Mouse (Mus musculus) cerebellum, postnatal 10 days (tissue): Measurements from ENCODE around the gene Mblac2.

Source experiments
- DNase-seq, 2 experiments: peaks; one replicate each; pipeline ENCODE4 v3.0.0; 2021; ENCODE audit warnings: mixed read lengths in 2 of 2

Gene Mblac2

GRCm38 (mm10) chr13:81740898-81741297, 29.8 kb downstream of the Mblac2 start:
- no peak for DNase-seq

- DNase-seq, result no peak
Observed at GRCm38 (mm10) chr13:81743391-81744091, 32.4 kb downstream of the Mblac2 start.

GRCm38 (mm10) chr13:81744092-81744396, 32.9 kb downstream of the Mblac2 start:
- DNase-seq, result no peak

- no peak for DNase-seq
Observed at GRCm38 (mm10) chr13:81754878-81755277, 43.7 kb downstream of the Mblac2 start.

- no peak for DNase-seq
Observed at GRCm38 (mm10) chr13:81755324-81755723, 44.2 kb downstream of the Mblac2 start.

- DNase-seq, result no peak
Observed at GRCm38 (mm10) chr13:81757058-81757660, 46.0 kb downstream of the Mblac2 start.

- DNase-seq, result peak; percentile 66 to 76
Observed at GRCm38 (mm10) chr13:81760379-81760778, 49.2 kb downstream of the Mblac2 start.

- DNase-seq, result peak; percentile 48 to 70
Observed at GRCm38 (mm10) chr13:81761566-81762186, 50.5 kb downstream of the Mblac2 start.

GRCm38 (mm10) chr13:81764173-81764572, 53.0 kb downstream of the Mblac2 start:
- DNase-seq, result no peak

- peak; percentile 89 to 92 for DNase-seq
Observed at GRCm38 (mm10) chr13:81767038-81767659, 56.0 kb downstream of the Mblac2 start.

GRCm38 (mm10) chr13:81776217-81776616, 65.1 kb downstream of the Mblac2 start:
- DNase-seq, result no peak

- no peak for DNase-seq
Observed at GRCm38 (mm10) chr13:81782475-81782874, 71.3 kb downstream of the Mblac2 start.

GRCm38 (mm10) chr13:81782971-81783404, 71.8 kb downstream of the Mblac2 start, which contains the start of gene Cetn3:
Cetn3 (plus strand) TSS chr13:81783077.
- DNase-seq, result peak; percentile 95

- DNase-seq, result peak; percentile 99
Observed at GRCm38 (mm10) chr13:81783405-81784342, 72.5 kb downstream of the Mblac2 start.

- peak; percentile 19 to 36 for DNase-seq
Observed at GRCm38 (mm10) chr13:81785766-81786480, 74.8 kb downstream of the Mblac2 start.

GRCm38 (mm10) chr13:81790160-81790559, 79.0 kb downstream of the Mblac2 start:
- DNase-seq, result no peak

- no peak for DNase-seq
Observed at GRCm38 (mm10) chr13:81791861-81792260, 80.7 kb downstream of the Mblac2 start.

GRCm38 (mm10) chr13:81793850-81794249, 82.7 kb downstream of the Mblac2 start:
- DNase-seq, result no peak

- DNase-seq, result peak in 1 of 2 experiments; percentile 33
Observed at GRCm38 (mm10) chr13:81801121-81801520, 90.0 kb downstream of the Mblac2 start.
